Mouse (Mus musculus): ENCODE measurements around the gene Tmem151b.

The Tmem151b gene

DNA sequence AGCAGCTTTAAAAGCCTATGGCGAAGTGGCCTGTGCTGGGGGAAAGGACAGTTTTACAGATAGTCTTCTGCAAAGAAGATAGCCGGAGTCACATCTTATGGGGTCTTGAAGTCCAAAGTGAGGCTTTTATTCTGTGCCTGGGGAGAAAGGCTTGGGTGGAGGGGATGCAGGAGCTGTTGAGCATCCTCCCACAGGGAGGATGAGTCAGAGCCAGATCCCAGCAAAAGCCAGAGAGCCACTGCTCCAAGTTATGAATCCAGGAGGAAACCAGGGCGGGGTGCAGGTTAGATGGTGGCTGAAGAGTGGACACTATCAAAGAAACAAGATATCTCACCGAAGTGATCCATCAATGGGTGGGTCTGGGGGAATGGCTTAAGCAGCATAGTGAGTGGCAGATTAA is 37.7 kb downstream of the Tmem151b start:
- DNase-seq (ENCODE audit: low spot score in 2 of 2), result no peak

- DNase-seq (ENCODE audit: low spot score in 2 of 2), result no peak
These were observed 38.6 kb downstream of the Tmem151b start for GRCm38 (mm10) chr17:45510871-45511270.

DNA sequence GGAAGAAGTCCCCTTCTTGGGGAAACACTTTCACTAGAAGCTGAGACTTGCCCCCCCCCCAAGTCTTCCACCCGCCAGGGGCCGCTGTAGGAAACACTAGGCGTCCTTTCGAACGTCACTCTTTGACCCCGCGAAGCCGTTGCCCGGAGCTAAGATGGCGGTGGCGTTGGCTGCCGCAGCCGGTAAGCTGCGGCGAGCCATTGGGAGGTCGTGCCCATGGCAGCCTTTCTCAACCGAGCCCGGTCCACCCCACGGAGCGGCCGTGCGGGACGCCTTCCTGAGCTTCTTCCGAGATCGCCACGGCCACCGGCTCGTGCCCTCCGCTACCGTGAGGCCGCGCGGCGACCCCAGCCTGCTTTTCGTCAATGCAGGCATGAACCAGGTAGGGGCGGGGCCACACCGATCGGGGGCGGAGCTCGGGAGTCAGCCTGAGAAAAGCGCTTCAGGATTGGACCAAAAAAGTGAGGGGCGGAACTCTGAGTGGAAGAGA is 42.7 kb downstream of the Tmem151b start, which contains the start of gene Aars2:
Aars2 (plus strand) TSS at position 142 of the 490 bp plus-strand sequence.
- DNase-seq (ENCODE audit: low spot score in 2 of 2), result peak; percentile 92 to 94

GRCm38 (mm10) chr17:45505941-45506465 is 43.5 kb downstream of the Tmem151b start:
- no peak for DNase-seq (ENCODE audit: low spot score in 2 of 2)

- DNase-seq (ENCODE audit: low spot score in 2 of 2), result no peak
These were observed 46.0 kb downstream of the Tmem151b start for GRCm38 (mm10) chr17:45503301-45503973.

DNA sequence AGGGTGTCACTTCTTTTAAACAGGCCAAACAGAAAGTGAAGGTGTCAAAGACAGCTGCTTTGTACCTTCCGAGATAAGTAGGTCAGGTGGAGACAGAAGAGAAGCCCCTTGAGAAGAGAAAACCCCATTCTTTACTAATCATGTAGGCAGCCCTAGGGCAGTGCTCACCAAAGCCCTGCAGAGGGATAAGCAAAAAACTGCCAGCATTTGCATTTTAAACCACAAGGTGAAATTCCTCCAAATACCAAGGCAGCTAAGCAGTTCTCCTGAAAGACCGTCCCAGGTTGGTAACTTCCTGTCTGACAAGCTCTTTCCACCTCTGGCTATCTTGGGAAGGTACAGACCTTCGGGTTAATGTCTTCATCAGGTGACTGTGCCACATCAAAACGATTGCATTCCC is 47.2 kb downstream of the Tmem151b start:
- no peak for DNase-seq (ENCODE audit: low spot score in 2 of 2)

DNA sequence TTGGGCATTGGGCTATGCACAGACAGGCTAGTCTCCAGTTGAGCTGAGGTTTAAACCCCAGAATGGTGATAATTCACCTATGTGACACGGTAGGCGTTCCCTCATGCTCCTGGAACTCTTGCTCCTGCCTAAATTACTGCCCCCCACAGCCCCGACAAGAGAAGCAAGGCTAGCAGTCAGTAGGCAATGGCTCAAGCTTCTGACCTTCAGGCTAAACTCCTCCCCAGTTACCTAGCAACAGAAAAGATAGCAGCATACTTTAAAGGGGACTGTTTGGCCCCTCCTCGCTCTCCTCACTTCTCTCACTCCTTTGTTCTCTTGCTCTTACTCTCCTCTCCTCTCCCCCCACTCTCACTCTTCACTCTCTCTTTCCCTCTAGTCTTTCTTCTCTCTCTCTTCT is 48.5 kb downstream of the Tmem151b start:
- no peak for DNase-seq (ENCODE audit: low spot score in 2 of 2)

DNA sequence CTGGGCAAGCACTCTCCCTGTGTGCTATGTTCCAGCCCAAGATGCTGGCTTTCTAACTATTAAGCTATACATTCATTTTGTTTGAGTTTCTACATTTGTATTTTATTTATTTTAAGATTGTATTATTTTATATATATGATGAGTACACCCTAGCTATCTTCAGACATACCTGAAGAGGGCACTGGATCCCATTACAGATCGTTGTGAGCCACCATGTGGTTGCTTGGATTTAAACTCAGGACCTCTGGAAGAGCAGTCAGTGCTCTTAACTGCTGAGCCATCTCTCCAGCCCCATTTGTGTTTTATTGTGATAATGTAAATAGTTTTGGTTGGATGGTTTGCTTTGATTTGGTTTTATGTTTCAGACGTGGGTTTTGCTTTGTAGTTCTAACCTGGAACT is 50.0 kb downstream of the Tmem151b start:
- no peak for DNase-seq (ENCODE audit: low spot score in 2 of 2)

- no peak for DNase-seq (ENCODE audit: low spot score in 2 of 2)
These were observed 51.1 kb downstream of the Tmem151b start for GRCm38 (mm10) chr17:45498397-45498796.

- DNase-seq (ENCODE audit: low spot score in 2 of 2), result no peak
These were observed 54.1 kb downstream of the Tmem151b start for GRCm38 (mm10) chr17:45495398-45495797.

Data from urinary bladder, postnatal 36 days (tissue).